23 mouse cellular contexts compared by ENCODE assay signal in the genomic region with DNA sequence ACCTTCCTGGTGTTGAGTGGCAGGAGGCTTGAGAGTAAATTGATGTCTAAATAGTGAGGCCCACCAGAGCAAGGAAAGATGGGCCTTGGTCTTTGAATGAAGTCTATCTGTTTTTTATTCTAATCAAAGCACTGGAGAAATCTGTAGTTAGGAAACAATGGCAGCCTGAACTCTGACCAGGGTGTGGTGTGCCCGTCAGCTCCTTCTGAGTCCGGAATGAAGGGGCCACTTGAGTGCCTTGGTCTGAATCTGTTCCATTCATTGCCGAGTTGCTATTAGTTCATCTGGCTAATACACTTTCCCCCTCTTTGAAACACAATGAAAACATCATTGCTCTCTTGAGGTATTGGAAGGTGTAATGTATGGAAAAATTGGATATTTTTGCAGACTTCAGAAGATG.
DNase-seq lines count a peak whose midpoint lies in the region; ATAC-seq and TF ChIP-seq lines count a peak whose summit lies in the region.
"Had no signal": no experiment of that assay in that cellular context is flagged by ENCODE, and none has a peak within 500 bp of the region (broad histone marks: within the 10 kb centered on the region; RNA-seq: fewer than 3 reads in every experiment).

No protein-coding gene starts in this region.

- no peak overlapping the region for H3K4me2 ChIP-seq in hindbrain, embryonic 11.5 days (replicated peaks; ENCODE audit: low read depth, low read length)
- no peak overlapping the region for H3K4me2 ChIP-seq in kidney, postnatal 0 days (ENCODE audit: low read length)
- H3K4me2 ChIP-seq in intestine, embryonic 15.5 days (replicated peaks): peak overlapping the region; percentile 38
- H3K4me2 ChIP-seq: embryonic facial prominence, embryonic 15.5 days; forebrain, embryonic 15.5 days; heart, embryonic 13.5 days; hindbrain, embryonic 13.5 days had no signal

- no peak overlapping the region for H3K4me3 ChIP-seq in hindbrain, embryonic 10.5 days
- no peak overlapping the region for H3K4me3 ChIP-seq in hindbrain, embryonic 11.5 days (ENCODE audit: low read depth, low read length)
- no peak overlapping the region for H3K4me3 ChIP-seq in kidney, postnatal 0 days (replicated peaks; ENCODE audit: low read depth, low read length)
- no peak overlapping the region for H3K4me3 ChIP-seq in intestine, embryonic 15.5 days (replicated peaks)
- H3K4me3 ChIP-seq: embryonic facial prominence, embryonic 15.5 days; erythroblast, embryonic 14.5 days; forebrain, embryonic 15.5 days; heart, adult 2 months; heart, embryonic 13.5 days; hindbrain, embryonic 13.5 days had no signal

- no peak for TF ChIP-seq CTCF in kidney, postnatal 0 days (IDR thresholded peaks at IDR 0.05; ENCODE audit: low read depth)

- no peak for DNase-seq in hindbrain, embryonic 10.5 days (ENCODE audit: low spot score)
- no peak for DNase-seq in hindbrain, embryonic 11.5 days (ENCODE audit: low spot score)
- no peak for DNase-seq in kidney, postnatal 0 days (ENCODE audit: low spot score)
- no peak for DNase-seq in kidney, adult 18-20 months
- peak; percentile 34 for DNase-seq in ES-CJ7 (ENCODE audit: low read depth, low spot score)
- no peak for DNase-seq in frontal cortex, postnatal 14 days (ENCODE audit: low spot score in 2 of 2)
- no peak for DNase-seq in thymus, postnatal 4 days
- DNase-seq: adrenal gland, adult 8-10 months; adrenal gland, postnatal 36 days; cerebellum, adult 2 months; cerebellum, postnatal 10 days; embryo, embryonic 11 days; gastrocnemius, postnatal 14 days; heart, adult 2 months; heart, postnatal 36 days had no signal

- peak overlapping the region; percentile 53; the same call in 1 of the 2 replicates for H3K27ac ChIP-seq in hindbrain, embryonic 10.5 days
- H3K27ac ChIP-seq in hindbrain, embryonic 11.5 days (ENCODE audit: low read depth, low read length): no peak overlapping the region
- peak overlapping the region; percentile 39 for H3K27ac ChIP-seq in kidney, postnatal 0 days
- peak overlapping the region; percentile 66 for H3K27ac ChIP-seq in intestine, embryonic 15.5 days
- H3K27ac ChIP-seq: embryonic facial prominence, embryonic 15.5 days; forebrain, embryonic 15.5 days; heart, adult 2 months; heart, embryonic 13.5 days; hindbrain, embryonic 13.5 days; hindbrain, postnatal 0 days had no signal

- peaks cover 20% of the 10 kb centered on the region for H3K4me1 ChIP-seq in hindbrain, embryonic 10.5 days (replicated peaks)
- H3K4me1 ChIP-seq in hindbrain, embryonic 11.5 days (replicated peaks; ENCODE audit: control insufficient read depth, insufficient read depth, low read length): peaks cover 3% of the 10 kb centered on the region; the same call in 1 of the 2 replicates
- H3K4me1 ChIP-seq in kidney, postnatal 0 days (replicated peaks; ENCODE audit: insufficient read depth, low read length): peaks cover 5% of the 10 kb centered on the region; the same call in 1 of the 2 replicates
- H3K4me1 ChIP-seq in intestine, embryonic 15.5 days (replicated peaks): peaks cover 13% of the 10 kb centered on the region
- H3K4me1 ChIP-seq: embryonic facial prominence, embryonic 15.5 days had no signal

- no peak for ATAC-seq in hindbrain, embryonic 11.5 days (ENCODE audit: low FRiP score)
- no peak for ATAC-seq in kidney, postnatal 0 days (replicated peaks; ENCODE audit: low FRiP score, low read depth)
- peak; percentile 63 for ATAC-seq in intestine, embryonic 15.5 days
- ATAC-seq: forebrain, embryonic 15.5 days; hindbrain, postnatal 0 days had no signal

- WGBS in hindbrain, embryonic 10.5 days: 34% methylated on average over 3 of the region's 3 CpGs
- WGBS in hindbrain, embryonic 11.5 days: 19% methylated on average over 3 of the region's 3 CpGs
- WGBS in kidney, postnatal 0 days: 76% methylated on average over 3 of the region's 3 CpGs
- WGBS in intestine, embryonic 15.5 days: 49% methylated on average over 3 of the region's 3 CpGs

- H3K9me3 ChIP-seq in hindbrain, embryonic 10.5 days: no peaks in the 10 kb centered on the region
- no peaks in the 10 kb centered on the region for H3K9me3 ChIP-seq in hindbrain, embryonic 11.5 days (ENCODE audit: control insufficient read depth, low read length)
- no peaks in the 10 kb centered on the region for H3K9me3 ChIP-seq in kidney, postnatal 0 days (replicated peaks; ENCODE audit: low read length)
- H3K9me3 ChIP-seq in intestine, embryonic 15.5 days: no peaks in the 10 kb centered on the region
- H3K9me3 ChIP-seq: embryonic facial prominence, embryonic 15.5 days; forebrain, embryonic 15.5 days; heart, embryonic 13.5 days; hindbrain, embryonic 13.5 days had no signal

- peaks cover 15% of the 10 kb centered on the region for H3K36me3 ChIP-seq in hindbrain, embryonic 10.5 days
- no peaks in the 10 kb centered on the region for H3K36me3 ChIP-seq in hindbrain, embryonic 11.5 days (ENCODE audit: control insufficient read depth, insufficient read depth, low read length)
- peaks cover 10% of the 10 kb centered on the region; the same call in 1 of the 2 replicates for H3K36me3 ChIP-seq in kidney, postnatal 0 days (ENCODE audit: insufficient read depth, low read length)
- no peaks in the 10 kb centered on the region for H3K36me3 ChIP-seq in intestine, embryonic 15.5 days
- H3K36me3 ChIP-seq: embryonic facial prominence, embryonic 15.5 days; forebrain, embryonic 15.5 days had no signal

- no peak overlapping the region for H3K9ac ChIP-seq in hindbrain, embryonic 11.5 days (ENCODE audit: low read depth, low read length)
- no peak overlapping the region for H3K9ac ChIP-seq in kidney, postnatal 0 days (ENCODE audit: low read depth, low read length)
- H3K9ac ChIP-seq in intestine, embryonic 15.5 days: no peak overlapping the region
- H3K9ac ChIP-seq: embryonic facial prominence, embryonic 15.5 days; forebrain, embryonic 15.5 days; heart, embryonic 13.5 days; hindbrain, embryonic 13.5 days had no signal

- no peaks in the 10 kb centered on the region for H3K27me3 ChIP-seq in hindbrain, embryonic 10.5 days (ENCODE audit: insufficient read depth, poor library complexity, severe bottlenecking)
- H3K27me3 ChIP-seq in hindbrain, embryonic 11.5 days (ENCODE audit: control insufficient read depth, insufficient read depth, low read length): no peaks in the 10 kb centered on the region
- no peaks in the 10 kb centered on the region for H3K27me3 ChIP-seq in kidney, postnatal 0 days (ENCODE audit: insufficient read depth, low read length)
- no peaks in the 10 kb centered on the region for H3K27me3 ChIP-seq in intestine, embryonic 15.5 days (replicated peaks)
- H3K27me3 ChIP-seq: CH12.LX; embryonic facial prominence, embryonic 15.5 days; forebrain, embryonic 15.5 days; heart, embryonic 13.5 days; hindbrain, embryonic 13.5 days had no signal
